Mouse (Mus musculus): ENCODE measurements around the gene Taar6. TPM values are rescaled to one million over a fixed set of nuclear protein-coding genes. Genes with fewer than 3 reads are reported as not detected.

Gene Taar6
- total RNA-seq, 2 experiments from 2014 or later: not detected

GRCm38 (mm10) chr10:23942465-23942864, 43.0 kb downstream of the Taar6 start:
- no peak for DNase-seq (ENCODE audit: low spot score in 2 of 2)
- intact Hi-C loops (cut with DNase I): no loop called here

GRCm38 (mm10) chr10:23938312-23938711, 47.1 kb downstream of the Taar6 start, which contains the start of gene Taar2:
TSS of gene Taar2 (plus strand) at chr10:23938572.
- no peak for DNase-seq (ENCODE audit: low spot score in 2 of 2)
- intact Hi-C loops (cut with DNase I): no loop called here

- no peak for DNase-seq (ENCODE audit: low spot score in 2 of 2)
- intact Hi-C loops (cut with DNase I): no loop called here
Observed at GRCm38 (mm10) chr10:23937613-23938012, 47.8 kb downstream of the Taar6 start.

Other genes starting within 250 kb of the Taar6 start
- 100 to 1,000 TPM; 152 to 199 TPM for gene Rps12, start 198.4 kb downstream of the Taar6 start, total RNA-seq (2021)
- gene Slc18b1, start 188.7 kb downstream of the Taar6 start, total RNA-seq (2021): 10 to 100 TPM; 17.3 to 25.0 TPM
- gene Vnn3, start 134.2 kb downstream of the Taar6 start, total RNA-seq (2021): under 1 TPM in 1 of 2 experiments, not detected in 1; 0.29 TPM
- under 1 TPM in 1 of 2 experiments, not detected in 1; 0.22 TPM for gene Vnn1, start 91.0 kb downstream of the Taar6 start, total RNA-seq (2021)
- gene Taar1, start 65.3 kb downstream of the Taar6 start, total RNA-seq (2021): not detected
- gene Taar2, start 47.1 kb downstream of the Taar6 start, total RNA-seq (2021): not detected
- not detected for gene Taar3, start 36.1 kb downstream of the Taar6 start, total RNA-seq (2021)
- gene Taar4, start 25.2 kb downstream of the Taar6 start, total RNA-seq (2021): not detected
- gene Taar5, start 14.9 kb downstream of the Taar6 start, total RNA-seq (2021): not detected
- not detected for gene Taar7a, start 7.8 kb upstream of the Taar6 start, total RNA-seq (2021)
- gene Taar7b, start 14.3 kb upstream of the Taar6 start, total RNA-seq (2021): not detected
- not detected for gene Taar7d, start 41.6 kb upstream of the Taar6 start, total RNA-seq (2021)
- gene Taar7e, start 52.0 kb upstream of the Taar6 start, total RNA-seq (2021): not detected
- not detected for gene Taar7f, start 63.9 kb upstream of the Taar6 start, total RNA-seq (2021)
- gene Taar8a, start 90.9 kb upstream of the Taar6 start, total RNA-seq (2021): not detected
- not detected for gene Taar8b, start 106.6 kb upstream of the Taar6 start, total RNA-seq (2021)
- not detected for gene Taar8c, start 116.3 kb upstream of the Taar6 start, total RNA-seq (2021)
- not detected for gene Taar9, start 123.9 kb upstream of the Taar6 start, total RNA-seq (2021)
- 100 to 1,000 TPM; 136 to 139 TPM for gene Stx7, start 163.7 kb upstream of the Taar6 start, total RNA-seq (2021)
- gene Moxd1, start 237.9 kb upstream of the Taar6 start, total RNA-seq (2021): 1 to 10 TPM; 6.2 to 7.0 TPM

All from left cerebral cortex, postnatal 36 days (tissue).